Mouse (Mus musculus): ENCODE data around the gene Fsd1l.

GRCm38 (mm10) chr4:53620104-53620503 is 11.2 kb upstream of the Fsd1l start:
- TF ChIP-seq POLR2A (IDR thresholded peaks at IDR 0.05; ENCODE audit: low read depth, low read length), result no peak
- no peak for TF ChIP-seq CTCF (IDR thresholded peaks at IDR 0.05; ENCODE audit: extremely low read depth, insufficient read depth, insufficient read length, insufficient replicate concordance)
